Comparison of ENCODE assay signal across 23 mouse cellular contexts in genomic region chr3:86712758-86713157, GRCm38 (mm10).
A peak's percentile ranks its signal among the peaks of the same experiment; 100 is the strongest.
DNase-seq lines count a peak whose midpoint lies in the region; ATAC-seq and TF ChIP-seq lines count a peak whose summit lies in the region.
"Had no signal": no experiment of that assay in that cellular context is flagged by ENCODE, and none has a peak within 500 bp of the region (broad histone marks: within the 10 kb centered on the region; RNA-seq: fewer than 3 reads in every experiment).

No protein-coding gene starts in this region.

- peak overlapping the region; percentile 52; the same call in 1 of the 2 replicates for H3K9ac ChIP-seq in hindbrain, embryonic 14.5 days
- H3K9ac ChIP-seq in midbrain, embryonic 14.5 days (replicated peaks; ENCODE audit: low read length): no peak overlapping the region
- no peak overlapping the region for H3K9ac ChIP-seq in midbrain, embryonic 13.5 days (replicated peaks)
- H3K9ac ChIP-seq in midbrain, postnatal 0 days (replicated peaks; ENCODE audit: low read length, poor library complexity, severe bottlenecking): no peak overlapping the region
- no peak overlapping the region for H3K9ac ChIP-seq in kidney, embryonic 14.5 days (ENCODE audit: low read depth, low read length)
- H3K9ac ChIP-seq: embryonic facial prominence, embryonic 13.5 days; forebrain, postnatal 0 days; limb, embryonic 15.5 days; liver, embryonic 14.5 days; lung, embryonic 14.5 days had no signal

- ATAC-seq in hindbrain, embryonic 14.5 days (ENCODE audit: low FRiP score): no peak
- ATAC-seq in midbrain, embryonic 14.5 days (ENCODE audit: low FRiP score, low TSS enrichment): no peak
- ATAC-seq in midbrain, embryonic 13.5 days: no peak
- no peak for ATAC-seq in midbrain, postnatal 0 days (ENCODE audit: low FRiP score)
- ATAC-seq in kidney, embryonic 14.5 days (ENCODE audit: low FRiP score, low TSS enrichment): no peak
- ATAC-seq: forebrain, postnatal 0 days; Patski had no signal

- 24% methylated on average over 3 of the region's 3 CpGs for WGBS in hindbrain, embryonic 14.5 days
- WGBS in hindbrain, embryonic 10.5 days: 46% methylated on average over 3 of the region's 3 CpGs
- WGBS in midbrain, embryonic 14.5 days: 10% methylated on average over 3 of the region's 3 CpGs
- 15% methylated on average over 3 of the region's 3 CpGs for WGBS in midbrain, embryonic 13.5 days
- WGBS in midbrain, postnatal 0 days: 19% methylated on average over 3 of the region's 3 CpGs
- 71% methylated on average over 3 of the region's 3 CpGs for WGBS in kidney, embryonic 14.5 days

- H3K27ac ChIP-seq in hindbrain, embryonic 14.5 days: peak overlapping the region; percentile 75
- H3K27ac ChIP-seq in hindbrain, embryonic 10.5 days: no peak overlapping the region
- H3K27ac ChIP-seq in midbrain, embryonic 14.5 days (replicated peaks; ENCODE audit: low read depth, low read length): no peak overlapping the region
- no peak overlapping the region for H3K27ac ChIP-seq in midbrain, embryonic 13.5 days
- no peak overlapping the region for H3K27ac ChIP-seq in midbrain, postnatal 0 days (ENCODE audit: low read depth, low read length)
- no peak overlapping the region for H3K27ac ChIP-seq in kidney, embryonic 14.5 days (ENCODE audit: low read depth, low read length)
- H3K27ac ChIP-seq: limb, embryonic 15.5 days; liver, embryonic 14.5 days; stomach, postnatal 0 days had no signal

- H3K36me3 ChIP-seq in hindbrain, embryonic 14.5 days (replicated peaks; ENCODE audit: control insufficient read depth, insufficient read depth): no peaks in the 10 kb centered on the region
- no peaks in the 10 kb centered on the region for H3K36me3 ChIP-seq in hindbrain, embryonic 10.5 days
- H3K36me3 ChIP-seq in midbrain, embryonic 14.5 days (ENCODE audit: control insufficient read depth, insufficient read depth, low read length): no peaks in the 10 kb centered on the region
- no peaks in the 10 kb centered on the region for H3K36me3 ChIP-seq in midbrain, embryonic 13.5 days
- H3K36me3 ChIP-seq in midbrain, postnatal 0 days (ENCODE audit: insufficient read depth, low read length): no peaks in the 10 kb centered on the region
- H3K36me3 ChIP-seq in kidney, embryonic 14.5 days (ENCODE audit: control insufficient read depth, insufficient read depth, low read length): no peaks in the 10 kb centered on the region
- H3K36me3 ChIP-seq: embryonic facial prominence, embryonic 13.5 days; limb, embryonic 15.5 days had no signal

- no peaks in the 10 kb centered on the region for H3K9me3 ChIP-seq in hindbrain, embryonic 14.5 days (ENCODE audit: control insufficient read depth, low read length)
- no peaks in the 10 kb centered on the region for H3K9me3 ChIP-seq in hindbrain, embryonic 10.5 days
- no peaks in the 10 kb centered on the region for H3K9me3 ChIP-seq in midbrain, embryonic 14.5 days (ENCODE audit: control insufficient read depth, low read length)
- H3K9me3 ChIP-seq in midbrain, embryonic 13.5 days: no peaks in the 10 kb centered on the region
- no peaks in the 10 kb centered on the region for H3K9me3 ChIP-seq in midbrain, postnatal 0 days (ENCODE audit: low read length)
- no peaks in the 10 kb centered on the region for H3K9me3 ChIP-seq in kidney, embryonic 14.5 days (ENCODE audit: control insufficient read depth, low read length)
- H3K9me3 ChIP-seq: embryonic facial prominence, embryonic 13.5 days; limb, embryonic 15.5 days had no signal

- no peak overlapping the region; the same call in 1 of the 2 replicates for H3K4me2 ChIP-seq in hindbrain, embryonic 14.5 days (replicated peaks)
- no peak overlapping the region for H3K4me2 ChIP-seq in midbrain, embryonic 14.5 days (ENCODE audit: low read length)
- H3K4me2 ChIP-seq in midbrain, embryonic 13.5 days (replicated peaks): no peak overlapping the region
- no peak overlapping the region for H3K4me2 ChIP-seq in midbrain, postnatal 0 days (ENCODE audit: low read depth, low read length, poor library complexity, severe bottlenecking)
- no peak overlapping the region for H3K4me2 ChIP-seq in kidney, embryonic 14.5 days (replicated peaks; ENCODE audit: low read depth, low read length)
- H3K4me2 ChIP-seq: heart, embryonic 11.5 days; limb, embryonic 15.5 days; lung, embryonic 14.5 days had no signal

- no peak for TF ChIP-seq CTCF in midbrain, postnatal 0 days (IDR thresholded peaks at IDR 0.05)

- no peaks in the 10 kb centered on the region for H3K27me3 ChIP-seq in hindbrain, embryonic 14.5 days (ENCODE audit: control insufficient read depth, insufficient read depth, low read length)
- H3K27me3 ChIP-seq in hindbrain, embryonic 10.5 days (ENCODE audit: insufficient read depth, poor library complexity, severe bottlenecking): no peaks in the 10 kb centered on the region
- H3K27me3 ChIP-seq in midbrain, embryonic 14.5 days (ENCODE audit: control insufficient read depth, insufficient read depth, low read length): no peaks in the 10 kb centered on the region
- peaks cover 8% of the 10 kb centered on the region for H3K27me3 ChIP-seq in midbrain, embryonic 13.5 days
- H3K27me3 ChIP-seq in midbrain, postnatal 0 days (ENCODE audit: insufficient read depth, low read length): no peaks in the 10 kb centered on the region
- no peaks in the 10 kb centered on the region for H3K27me3 ChIP-seq in kidney, embryonic 14.5 days (ENCODE audit: control insufficient read depth, insufficient read depth, low read length)
- H3K27me3 ChIP-seq: embryonic facial prominence, embryonic 13.5 days; limb, embryonic 15.5 days; Patski had no signal

- no peak overlapping the region for H3K4me3 ChIP-seq in hindbrain, embryonic 14.5 days (replicated peaks; ENCODE audit: low read length)
- H3K4me3 ChIP-seq in hindbrain, embryonic 10.5 days: no peak overlapping the region
- no peak overlapping the region for H3K4me3 ChIP-seq in midbrain, embryonic 14.5 days (replicated peaks; ENCODE audit: low read depth, low read length)
- no peak overlapping the region for H3K4me3 ChIP-seq in midbrain, embryonic 13.5 days (replicated peaks)
- no peak overlapping the region for H3K4me3 ChIP-seq in midbrain, postnatal 0 days (ENCODE audit: low read depth, low read length)
- H3K4me3 ChIP-seq in kidney, embryonic 14.5 days (ENCODE audit: low read length): no peak overlapping the region
- H3K4me3 ChIP-seq: embryonic facial prominence, embryonic 13.5 days; limb, embryonic 15.5 days had no signal

- DNase-seq in hindbrain, embryonic 14.5 days (ENCODE audit: low spot score): peak; percentile 51
- DNase-seq in hindbrain, embryonic 10.5 days (ENCODE audit: low spot score): no peak
- DNase-seq in midbrain, embryonic 14.5 days: peak; percentile 60
- peak; percentile 33 for DNase-seq in midbrain, postnatal 0 days (ENCODE audit: low spot score)
- DNase-seq in urinary bladder, adult 2 months (ENCODE audit: low spot score): no peak
- DNase-seq: adrenal gland, postnatal 36 days; cerebellum, adult 11 months; cerebellum, postnatal 10 days; forebrain, postnatal 0 days; gastrocnemius, postnatal 14 days; heart, adult 11 months; kidney, adult 11 months; kidney, postnatal 4 days; lung, embryonic 14.5 days; thymus, adult 2 months had no signal

- H3K4me1 ChIP-seq in hindbrain, embryonic 14.5 days (replicated peaks; ENCODE audit: control insufficient read depth, insufficient read depth, low read length): peaks cover 20% of the 10 kb centered on the region
- peaks cover 15% of the 10 kb centered on the region; the same call in 1 of the 2 replicates for H3K4me1 ChIP-seq in hindbrain, embryonic 10.5 days (replicated peaks)
- peaks cover 15% of the 10 kb centered on the region for H3K4me1 ChIP-seq in midbrain, embryonic 14.5 days (ENCODE audit: control insufficient read depth, insufficient read depth, low read length)
- peaks cover 26% of the 10 kb centered on the region for H3K4me1 ChIP-seq in midbrain, embryonic 13.5 days (replicated peaks)
- no peaks in the 10 kb centered on the region for H3K4me1 ChIP-seq in midbrain, postnatal 0 days (ENCODE audit: insufficient read depth, low read length)
- H3K4me1 ChIP-seq in kidney, embryonic 14.5 days (ENCODE audit: control insufficient read depth, insufficient read depth, low read length): no peaks in the 10 kb centered on the region
- H3K4me1 ChIP-seq: limb, embryonic 15.5 days had no signal

Comparison
In these comparisons a context has a peak if more than half of its experiments do, and no peak if none do; other contexts are left out.
1. DNase-seq: peak in hindbrain, embryonic 14.5 days (single experiment), midbrain, embryonic 14.5 days (single experiment) and midbrain, postnatal 0 days (single experiment); none in hindbrain, embryonic 10.5 days (single experiment) and urinary bladder, adult 2 months (single experiment).